Mouse (Mus musculus): ENCODE data around the gene Krtap31-2.

Krtap31-2 gene

DNA sequence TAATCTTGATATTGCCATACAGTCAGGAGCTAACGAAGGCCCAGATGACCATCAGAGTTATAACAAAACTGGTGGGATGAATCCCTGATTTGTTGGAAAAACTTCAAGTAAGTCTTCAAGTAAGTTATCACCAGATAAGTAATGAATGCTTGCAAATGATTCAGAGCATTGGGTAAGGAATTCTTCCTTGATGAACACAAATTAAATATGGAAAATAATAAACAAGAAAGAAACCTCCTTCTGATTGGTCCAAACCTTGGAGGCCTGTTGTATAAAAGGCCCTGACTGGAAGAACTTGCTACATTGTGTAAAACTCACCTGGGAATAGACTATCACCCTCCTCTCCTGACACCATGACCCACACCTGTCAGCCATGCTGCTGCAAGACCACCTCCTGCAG, at the start of gene Krtap31-2:
Gene Krtap31-2, plus strand, starts transcription at position 301 of the 400 bp plus-strand sequence.
- no peak for DNase-seq (ENCODE audit: low read depth)

DNA sequence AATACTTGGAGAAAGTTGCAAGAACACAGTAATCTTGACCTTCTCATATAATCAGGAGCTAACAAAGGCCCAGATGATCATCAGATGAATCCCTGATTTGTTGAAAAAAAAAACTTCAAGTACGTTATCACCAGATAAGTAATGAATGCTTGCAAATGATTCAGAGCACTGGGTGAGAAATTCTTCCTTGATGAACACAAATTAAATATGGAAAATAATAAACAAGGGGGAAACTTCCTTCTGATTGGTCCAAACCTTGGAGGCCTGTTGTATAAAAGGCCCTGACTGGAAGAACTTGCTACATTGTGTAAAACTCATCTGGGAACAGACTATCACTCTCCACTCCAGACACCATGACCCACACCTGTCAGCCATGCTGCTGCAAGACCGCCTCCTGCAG, 28.5 kb upstream of the Krtap31-2 start, which contains the start of gene Krtap31-1:
Gene Krtap31-1, plus strand, starts transcription at position 301 of the 400 bp plus-strand sequence.
- no peak for DNase-seq (ENCODE audit: low read depth)

DNA sequence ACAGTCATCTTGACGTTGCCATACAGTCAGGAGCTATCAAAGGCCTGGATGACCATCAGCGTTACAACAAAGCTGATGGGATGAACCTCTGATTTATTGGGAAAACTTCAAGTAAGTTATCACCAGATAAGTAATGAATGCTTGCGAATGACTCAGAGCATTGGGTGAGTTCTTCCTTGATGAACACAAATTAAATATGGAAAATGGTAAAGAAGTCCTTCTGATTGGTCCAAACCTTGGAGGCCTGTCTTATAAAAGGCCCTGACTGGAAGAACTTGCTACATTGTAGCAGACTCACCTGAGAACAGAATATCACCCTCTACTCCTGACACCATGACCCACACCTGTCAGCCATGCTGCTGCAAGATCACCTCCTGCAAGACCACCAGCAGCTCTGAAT, 21.6 kb upstream of the Krtap31-2 start, which contains the start of gene Gm11565:
Gene Gm11565, plus strand, starts transcription at position 301 of the 400 bp plus-strand sequence.
- no peak for DNase-seq (ENCODE audit: low read depth)

DNA sequence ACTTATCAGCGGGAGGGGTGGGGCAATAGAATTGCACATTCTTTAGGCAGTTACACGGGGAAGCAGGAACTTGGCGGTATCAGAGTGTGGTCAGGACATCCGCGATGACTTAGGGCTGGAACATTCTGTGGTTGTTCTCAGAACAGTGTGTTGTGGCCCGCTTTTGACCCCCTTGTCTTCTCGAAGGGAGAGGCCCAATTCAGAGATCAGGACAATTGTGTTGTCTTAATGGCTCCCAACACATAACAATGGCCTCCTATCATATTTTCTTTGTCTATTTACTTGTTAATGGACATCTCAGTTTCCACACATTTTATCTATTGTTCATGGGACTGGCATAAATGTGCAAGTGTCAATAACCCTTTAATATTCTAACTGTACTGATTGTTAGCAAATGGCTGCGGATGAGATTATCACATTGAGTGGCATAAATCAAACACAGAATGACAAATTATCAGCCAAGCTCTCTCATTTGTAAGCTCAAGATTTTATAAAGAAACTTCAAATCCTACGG, 1.7 kb downstream of the Krtap31-2 start:
- no peak for DNase-seq (ENCODE audit: low read depth)

DNA sequence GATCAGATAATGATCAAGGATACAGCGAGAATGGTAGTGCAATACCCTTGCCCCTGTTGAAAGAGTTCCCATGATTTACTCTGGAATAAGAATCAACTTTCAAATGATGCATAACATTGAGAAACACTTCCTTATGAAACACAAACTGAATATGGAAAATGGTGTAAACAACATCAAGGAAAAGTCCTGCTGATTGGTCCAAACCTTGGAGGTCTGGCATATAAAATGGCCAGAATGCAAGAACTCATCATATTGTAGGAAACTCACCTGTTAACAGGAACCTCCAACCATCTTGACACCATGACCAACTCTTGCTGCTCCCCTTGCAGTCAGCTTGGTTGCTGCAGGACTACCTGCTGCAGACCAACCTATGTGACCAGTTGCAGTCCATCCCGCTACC, 12.1 kb downstream of the Krtap31-2 start, which contains the start of gene Krtap9-5:
Gene Krtap9-5, plus strand, starts transcription at position 301 of the 400 bp plus-strand sequence.
- DNase-seq (ENCODE audit: low read depth), result no peak

DNA sequence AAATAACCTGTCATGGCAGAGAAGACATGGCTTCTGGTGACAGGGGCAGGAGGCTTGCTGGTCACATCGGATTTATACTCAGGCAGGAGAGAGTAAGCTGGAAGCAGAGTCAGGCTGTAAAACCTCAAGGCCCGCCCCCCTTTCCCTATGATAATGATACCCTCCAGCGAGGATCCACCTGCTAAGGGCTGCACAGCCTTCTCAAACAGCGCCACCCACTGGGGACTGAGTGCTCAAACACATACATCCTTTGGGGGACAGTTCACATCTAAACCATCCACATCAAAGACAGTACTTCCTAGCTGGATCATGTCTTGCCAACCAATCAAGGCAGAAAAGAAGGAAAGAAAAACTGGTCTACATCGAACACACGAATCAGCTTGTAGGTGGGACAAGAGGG, 28.1 kb downstream of the Krtap31-2 start:
- DNase-seq (ENCODE audit: low read depth), result peak; percentile 6

DNA sequence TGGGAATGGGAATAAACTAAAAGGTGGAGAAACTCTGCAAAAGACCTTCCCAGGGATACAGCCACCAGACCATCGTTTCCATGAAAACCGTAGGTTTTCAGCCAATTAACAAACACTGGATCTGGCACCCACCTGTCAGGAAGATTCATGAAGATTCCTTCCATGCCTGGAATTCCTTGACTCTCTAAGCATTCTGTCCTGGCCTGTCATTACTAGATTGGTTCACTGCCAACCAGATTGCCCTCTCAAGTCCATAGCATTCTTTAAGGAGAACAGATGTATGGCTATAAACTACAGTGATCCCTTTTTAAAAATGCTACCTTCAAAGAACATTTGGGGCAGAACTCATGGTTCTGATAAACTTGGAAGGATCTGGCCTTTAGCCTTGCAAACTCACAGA, 29.9 kb downstream of the Krtap31-2 start:
- DNase-seq (ENCODE audit: low read depth), result no peak

DNA sequence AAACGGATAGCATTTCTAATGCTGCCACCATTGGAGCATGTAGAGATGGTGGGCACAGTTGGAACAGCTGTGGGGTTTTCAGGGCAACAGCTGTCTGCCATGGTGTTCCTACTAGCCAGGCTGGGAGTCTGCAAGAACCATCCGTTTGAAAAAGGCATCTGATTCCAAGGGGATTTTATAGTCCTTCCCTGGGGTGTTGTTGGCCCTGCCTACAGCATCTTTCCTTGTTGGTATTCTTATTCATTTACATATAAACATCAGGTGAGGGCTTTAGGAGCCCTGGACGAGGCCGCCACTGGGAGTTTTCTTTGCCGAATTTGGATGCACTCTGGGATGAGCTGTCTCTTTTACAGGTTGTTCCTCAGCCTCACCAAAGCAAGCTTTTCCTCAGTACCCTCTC, 42.9 kb downstream of the Krtap31-2 start, which contains the start of gene Krtap29-1:
Gene Krtap29-1, minus strand, starts transcription at position 101 of the 400 bp plus-strand sequence.
- no peak for DNase-seq (ENCODE audit: low read depth)

DNA sequence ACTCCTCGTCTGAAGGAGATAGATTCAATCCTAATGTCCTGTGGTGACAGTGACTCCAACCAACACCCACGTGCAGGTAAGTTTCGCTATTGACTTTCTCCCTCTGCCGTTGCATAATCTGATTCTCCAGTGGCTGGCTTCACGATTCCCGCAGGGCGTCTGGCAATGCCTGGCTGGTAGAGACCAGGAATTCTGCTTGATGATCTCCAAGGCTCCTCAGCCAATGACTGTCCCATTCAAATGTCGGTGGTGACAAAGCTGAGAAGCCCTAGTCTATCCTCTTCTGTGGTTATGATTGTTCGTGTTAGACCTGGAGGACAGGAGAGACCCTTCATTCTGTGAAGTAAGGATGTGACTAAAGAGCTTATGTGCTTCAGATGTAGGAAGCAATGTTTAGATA, 46.6 kb downstream of the Krtap31-2 start:
- DNase-seq (ENCODE audit: low read depth), result no peak

DNA sequence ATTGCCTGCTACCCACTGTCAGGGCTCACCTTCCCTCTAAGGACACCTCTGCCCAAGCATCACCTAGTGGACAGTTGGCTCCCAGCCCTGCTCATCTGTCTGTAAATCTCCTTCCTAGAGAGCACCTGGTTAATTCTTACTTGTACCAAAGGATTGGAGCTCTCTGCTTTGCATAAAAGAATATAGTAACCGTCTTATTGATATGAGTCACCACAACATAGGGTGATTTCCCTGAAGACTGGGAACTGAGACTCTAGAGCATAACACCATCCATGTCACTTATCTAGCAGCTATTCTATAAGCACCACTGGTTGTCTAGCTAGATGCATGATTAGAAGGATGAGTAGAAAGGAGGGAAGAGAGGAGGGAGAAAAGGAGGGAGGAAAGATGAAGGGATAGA, 47.4 kb downstream of the Krtap31-2 start:
- DNase-seq (ENCODE audit: low read depth), result no peak

DNA sequence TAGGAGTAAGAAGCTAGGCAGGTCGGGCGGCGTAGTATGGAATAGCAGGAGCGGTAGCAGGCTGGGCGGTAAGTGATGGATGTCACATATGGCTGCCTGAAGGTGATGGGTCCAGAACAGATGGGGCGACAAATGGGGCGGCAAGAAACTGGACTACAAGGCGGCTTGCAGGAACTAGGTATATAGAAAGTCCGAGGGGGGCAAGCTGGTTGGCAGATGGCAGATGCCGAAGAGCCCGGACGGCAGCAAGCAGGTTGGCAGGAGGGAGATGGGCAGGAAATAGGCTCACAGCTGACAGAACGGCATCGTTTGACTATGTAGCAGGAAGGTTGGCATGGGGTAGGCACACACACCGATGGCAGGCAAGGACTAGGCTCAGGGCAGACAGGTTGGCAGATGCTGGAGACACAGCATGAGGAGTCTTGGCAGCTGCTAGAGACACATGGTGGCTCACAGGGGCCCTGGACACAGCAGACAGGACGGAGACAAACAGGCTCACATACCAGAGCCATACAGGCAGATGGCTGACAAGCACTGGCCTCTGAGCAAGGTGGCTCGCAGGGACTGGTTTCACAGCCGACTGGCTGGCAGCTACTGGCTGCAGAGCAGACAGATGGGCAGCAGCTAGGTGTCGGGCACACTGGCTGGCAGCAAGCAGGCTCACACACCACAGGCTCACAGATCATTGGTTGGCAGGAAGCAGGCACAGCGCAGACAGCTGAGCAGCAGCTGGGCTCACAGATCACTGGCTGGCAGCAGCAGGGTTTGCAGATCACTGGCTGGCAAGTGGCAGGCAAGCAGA, 49.4 kb downstream of the Krtap31-2 start:
- DNase-seq (ENCODE audit: low read depth), result no peak

DNA sequence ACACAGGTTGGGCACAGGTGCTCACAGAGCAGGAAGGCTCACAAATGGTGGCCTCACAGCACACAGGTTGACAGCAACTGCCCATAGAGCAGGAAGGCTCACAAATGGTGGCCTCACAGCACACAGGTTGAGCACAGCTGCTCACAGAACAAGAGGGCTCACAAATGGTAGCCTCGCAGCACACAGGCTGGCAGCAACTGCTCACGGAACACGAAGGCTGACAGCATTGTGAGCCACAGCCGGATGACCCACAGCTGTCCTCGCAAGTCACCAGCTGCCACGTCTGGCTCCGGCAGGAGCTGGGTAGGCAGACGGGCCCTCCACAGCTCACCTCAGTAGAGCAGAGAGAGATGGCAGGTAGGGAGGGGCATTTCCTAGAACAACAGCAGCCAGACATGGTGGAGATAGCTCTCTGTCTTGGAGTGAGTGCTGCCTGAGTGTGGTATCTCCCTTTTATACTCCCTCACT, 50.1 kb downstream of the Krtap31-2 start, which contains the start of gene Krtap16-1:
Gene Krtap16-1, minus strand, starts transcription at position 418 of the 468 bp plus-strand sequence.
- DNase-seq (ENCODE audit: low read depth), result no peak
